Comparison of ENCODE assay signal across 10 mouse cellular contexts in genomic region chr13:83719635-83720291, GRCm38 (mm10).
A peak's percentile ranks its signal among the peaks of the same experiment; 100 is the strongest.
DNase-seq lines count a peak whose midpoint lies in the region; ATAC-seq and TF ChIP-seq lines count a peak whose summit lies in the region.
"Had no signal": no experiment of that assay in that cellular context is flagged by ENCODE, and none has a peak within 500 bp of the region (broad histone marks: within the 10 kb centered on the region; RNA-seq: fewer than 3 reads in every experiment).

No protein-coding gene starts in this region.

- 3% methylated on average over 24 of the region's 24 CpGs for WGBS in forebrain, embryonic 10.5 days
- 2% methylated on average over 24 of the region's 24 CpGs for WGBS in limb, embryonic 11.5 days
- 6% methylated on average over 24 of the region's 24 CpGs for WGBS in lung, postnatal 0 days

- ATAC-seq in limb, embryonic 11.5 days (ENCODE audit: insufficient number of reproducible peaks, low FRiP score, low TSS enrichment, low read depth), result no peak
- ATAC-seq in lung, postnatal 0 days, result no peak

- H3K9me3 ChIP-seq in forebrain, embryonic 10.5 days, result no peaks in the 10 kb centered on the region
- no peaks in the 10 kb centered on the region for H3K9me3 ChIP-seq in limb, embryonic 11.5 days (ENCODE audit: control insufficient read depth, low read length)
- no peaks in the 10 kb centered on the region for H3K9me3 ChIP-seq in lung, postnatal 0 days (ENCODE audit: low read length)
- H3K9me3 ChIP-seq: embryonic facial prominence, embryonic 13.5 days had no signal

- H3K4me2 ChIP-seq in limb, embryonic 11.5 days (ENCODE audit: low read depth, severe bottlenecking), result no peak overlapping the region
- no peak overlapping the region for H3K4me2 ChIP-seq in lung, postnatal 0 days (replicated peaks; ENCODE audit: low read depth, low read length)

- peak overlapping the region; percentile 100 for H3K27ac ChIP-seq in forebrain, embryonic 10.5 days
- H3K27ac ChIP-seq in limb, embryonic 11.5 days (replicated peaks; ENCODE audit: low read depth, low read length), result no peak overlapping the region
- no peak overlapping the region for H3K27ac ChIP-seq in lung, postnatal 0 days (ENCODE audit: low read length)
- H3K27ac ChIP-seq: embryonic facial prominence, embryonic 13.5 days had no signal

- H3K4me3 ChIP-seq in forebrain, embryonic 10.5 days, result peak overlapping the region; percentile 84
- H3K4me3 ChIP-seq in limb, embryonic 11.5 days (ENCODE audit: low read depth, low read length), result no peak overlapping the region
- H3K4me3 ChIP-seq in lung, postnatal 0 days (ENCODE audit: low read depth, low read length), result no peak overlapping the region
- H3K4me3 ChIP-seq: embryonic facial prominence, embryonic 13.5 days had no signal

- peaks cover 6% of the 10 kb centered on the region; the same call in 1 of the 2 replicates for H3K36me3 ChIP-seq in forebrain, embryonic 10.5 days (replicated peaks)
- H3K36me3 ChIP-seq in limb, embryonic 11.5 days (ENCODE audit: control insufficient read depth, insufficient read depth, low read length), result no peaks in the 10 kb centered on the region
- H3K36me3 ChIP-seq in lung, postnatal 0 days (ENCODE audit: insufficient read depth, low read length), result no peaks in the 10 kb centered on the region
- H3K36me3 ChIP-seq: embryonic facial prominence, embryonic 13.5 days had no signal

- no peak overlapping the region for H3K9ac ChIP-seq in limb, embryonic 11.5 days (ENCODE audit: low read length)
- no peak overlapping the region for H3K9ac ChIP-seq in lung, postnatal 0 days (replicated peaks; ENCODE audit: low read depth)
- H3K9ac ChIP-seq: embryonic facial prominence, embryonic 13.5 days had no signal

- DNase-seq in left cerebral cortex, postnatal 14 days (ENCODE audit: low spot score in 2 of 2), result peak; percentile 26 to 27
- DNase-seq in left cerebral cortex, adult 11 months (ENCODE audit: low spot score), result no peak
- DNase-seq in forebrain, embryonic 10.5 days (ENCODE audit: extremely low spot score, low spot score), result peak; percentile 32
- DNase-seq in limb, embryonic 11.5 days (ENCODE audit: low spot score), result peak; percentile 39
- peak; percentile 50 for DNase-seq in retina, postnatal 1 day
- no peak for DNase-seq in MN1 (ENCODE audit: low spot score)
- no peak for DNase-seq in thymus, postnatal 25 days
- no peak for DNase-seq in lung, postnatal 0 days (ENCODE audit: low spot score)
- DNase-seq: lung, adult 18-20 months had no signal

- intact Hi-C loops in left cerebral cortex, postnatal 14 days (cut with DNase I), result loop anchor here (5.0 kb wide), 2 partner anchors 197 to 893 kb away; no protein-coding TSS in a partner anchor

- TF ChIP-seq EP300 in lung, postnatal 0 days (IDR thresholded peaks at IDR 0.05), result no peak

- peaks cover 100% of the 10 kb centered on the region for H3K27me3 ChIP-seq in forebrain, embryonic 10.5 days (ENCODE audit: poor library complexity, severe bottlenecking)
- H3K27me3 ChIP-seq in limb, embryonic 11.5 days (ENCODE audit: control insufficient read depth, insufficient read depth, low read length), result peaks cover 90% of the 10 kb centered on the region
- peaks cover 85% of the 10 kb centered on the region for H3K27me3 ChIP-seq in lung, postnatal 0 days (replicated peaks; ENCODE audit: insufficient read depth, low read length)

- peaks cover 23% of the 10 kb centered on the region for H3K4me1 ChIP-seq in forebrain, embryonic 10.5 days
- H3K4me1 ChIP-seq in limb, embryonic 11.5 days (ENCODE audit: control insufficient read depth, insufficient read depth, low read length), result no peaks in the 10 kb centered on the region
- no peaks in the 10 kb centered on the region for H3K4me1 ChIP-seq in lung, postnatal 0 days (ENCODE audit: insufficient read depth, low read depth, low read length)

- no peak for TF ChIP-seq CTCF in lung, postnatal 0 days (IDR thresholded peaks at IDR 0.05)

Comparison
In these comparisons a context has a peak if more than half of its experiments do, and no peak if none do; other contexts are left out.
1. DNase-seq: peak in left cerebral cortex, postnatal 14 days (2 of 2), forebrain, embryonic 10.5 days (single experiment), limb, embryonic 11.5 days (single experiment) and retina, postnatal 1 day (single experiment); none in left cerebral cortex, adult 11 months (single experiment), MN1 (single experiment), thymus, postnatal 25 days (single experiment) and lung, postnatal 0 days (single experiment).